Mouse (Mus musculus): ENCODE measurements around the gene Scarf1.
A peak's percentile ranks its signal among the peaks of the same experiment; 100 is the strongest.

Gene Scarf1

GRCm38 (mm10) chr11:75566276-75567196 lies 53.2 kb downstream of the Scarf1 start:
- DNase-seq, result no peak

- DNase-seq, result no peak
Measured at GRCm38 (mm10) chr11:75567346-75568114, 54.2 kb downstream of the Scarf1 start.

DNA sequence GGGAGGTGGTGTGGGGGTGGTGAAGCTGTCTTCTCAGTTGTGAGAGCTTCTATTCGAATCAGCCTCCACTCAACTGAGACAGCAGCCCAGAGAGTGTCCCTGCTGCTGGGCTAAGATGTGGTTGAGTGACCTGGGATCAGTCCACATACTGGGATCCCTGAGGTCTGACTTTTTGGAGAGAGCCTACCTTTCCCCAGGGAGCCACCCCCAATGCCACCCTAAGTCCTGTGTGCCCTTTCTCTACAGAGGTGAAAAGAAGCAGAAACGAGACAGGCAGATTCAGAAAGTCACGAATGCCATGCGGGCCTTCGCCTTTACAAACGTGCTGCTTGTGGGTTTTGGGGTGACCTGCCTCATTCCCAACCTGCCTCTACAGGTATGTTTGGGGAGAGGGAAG lies 54.8 kb downstream of the Scarf1 start:
- DNase-seq, result no peak

DNA sequence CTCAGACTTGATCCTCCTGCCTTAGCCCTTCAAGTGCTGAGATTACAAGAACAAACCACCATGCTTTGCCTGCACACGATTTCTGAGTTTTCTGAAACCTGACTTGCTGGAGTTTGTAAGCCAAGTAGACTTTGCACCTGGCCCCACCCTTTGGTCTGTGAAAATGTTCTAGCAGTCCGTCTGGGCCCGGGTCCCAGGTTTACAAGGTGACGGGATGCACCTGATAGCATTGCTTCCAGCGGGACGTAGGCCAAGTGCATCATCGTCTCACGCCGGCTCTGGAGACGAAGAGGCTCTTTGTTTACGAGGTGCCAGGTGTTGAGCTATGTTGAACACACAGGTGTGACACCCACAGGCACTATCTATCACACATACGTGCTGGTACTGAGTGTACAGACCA lies 55.6 kb downstream of the Scarf1 start:
- DNase-seq, result peak; percentile 81

DNA sequence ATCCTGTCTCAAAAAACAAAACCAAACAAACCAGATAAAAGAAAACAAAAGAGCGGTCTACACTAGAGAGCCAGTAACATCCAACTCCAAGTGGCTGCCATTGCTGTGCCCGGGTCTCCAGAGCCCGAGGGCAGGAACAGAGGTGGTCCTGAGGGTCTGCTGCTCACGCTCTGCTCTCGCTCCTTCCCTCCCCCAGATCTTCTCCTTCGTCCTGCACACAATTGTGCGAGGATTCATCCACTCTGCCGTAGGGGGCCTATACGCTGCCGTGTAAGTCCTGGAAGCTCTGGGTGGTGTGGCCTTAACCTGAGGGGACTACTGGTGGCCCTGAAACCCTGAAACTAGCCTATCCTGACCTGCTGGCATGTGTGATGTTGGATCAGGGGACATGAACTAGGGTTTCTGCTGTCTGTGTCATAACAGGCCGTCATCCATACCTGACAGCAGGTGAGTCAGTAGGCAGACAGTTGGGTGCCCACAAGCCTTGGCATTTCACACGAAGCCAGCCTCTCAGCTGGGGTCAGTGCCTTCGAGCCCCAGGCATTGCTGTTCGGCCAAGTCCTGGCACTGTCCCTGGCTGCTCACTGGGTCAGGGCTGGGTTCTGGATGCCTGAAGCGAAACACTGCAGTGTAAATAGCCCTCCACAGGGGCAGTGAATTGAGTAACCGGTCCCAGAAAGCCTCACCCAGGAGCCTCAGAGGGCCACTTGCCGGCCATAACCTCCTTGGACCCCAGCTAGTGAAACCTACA lies 57.2 kb downstream of the Scarf1 start:
- DNase-seq, result no peak

DNA sequence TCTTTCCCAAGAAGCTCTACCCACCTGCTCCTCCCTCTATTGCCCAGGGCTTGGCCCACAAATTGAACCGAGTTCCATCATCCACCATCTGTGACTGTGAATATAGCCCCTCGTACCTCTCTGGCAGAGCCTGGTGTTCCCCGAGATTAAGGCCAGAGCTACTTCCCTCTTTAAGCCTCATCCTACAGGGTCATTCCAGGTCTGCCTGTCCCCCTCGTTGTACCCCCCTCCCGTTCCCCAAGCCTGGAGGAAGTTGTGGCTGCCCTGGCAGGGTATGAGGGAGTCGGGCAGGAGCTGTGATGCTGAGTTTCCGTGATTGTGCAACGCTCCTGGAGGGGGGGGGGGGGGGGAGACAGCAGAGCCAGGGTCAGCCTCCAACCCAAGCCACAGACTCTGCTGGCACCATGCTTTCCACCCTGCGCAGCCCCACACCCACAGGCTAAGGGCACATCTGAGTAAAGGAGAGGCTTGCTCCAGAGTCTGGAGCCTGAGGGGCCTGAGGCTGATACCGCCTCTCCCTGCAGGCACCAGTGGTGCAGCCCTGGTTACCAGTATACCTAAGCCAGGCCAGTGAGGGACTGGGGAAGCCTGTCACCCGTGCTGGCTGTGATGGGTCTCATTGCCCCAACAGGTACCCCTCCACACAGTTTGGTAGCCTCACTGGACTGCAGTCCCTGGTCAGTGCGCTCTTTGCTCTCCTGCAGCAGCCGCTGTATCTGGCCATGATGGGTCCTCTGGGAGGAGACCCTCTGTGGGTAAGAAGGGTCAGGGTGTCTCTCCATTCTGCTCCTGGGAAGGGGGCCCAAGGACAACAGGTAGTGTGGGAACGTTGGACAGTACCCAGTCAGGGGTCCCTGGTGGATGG lies 58.0 kb downstream of the Scarf1 start:
- no peak for DNase-seq

- DNase-seq, result no peak
Measured at GRCm38 (mm10) chr11:75572301-75572791, 59.0 kb downstream of the Scarf1 start.

GRCm38 (mm10) chr11:75572854-75573650 lies 59.7 kb downstream of the Scarf1 start:
- DNase-seq, result peak; percentile 95

DNA sequence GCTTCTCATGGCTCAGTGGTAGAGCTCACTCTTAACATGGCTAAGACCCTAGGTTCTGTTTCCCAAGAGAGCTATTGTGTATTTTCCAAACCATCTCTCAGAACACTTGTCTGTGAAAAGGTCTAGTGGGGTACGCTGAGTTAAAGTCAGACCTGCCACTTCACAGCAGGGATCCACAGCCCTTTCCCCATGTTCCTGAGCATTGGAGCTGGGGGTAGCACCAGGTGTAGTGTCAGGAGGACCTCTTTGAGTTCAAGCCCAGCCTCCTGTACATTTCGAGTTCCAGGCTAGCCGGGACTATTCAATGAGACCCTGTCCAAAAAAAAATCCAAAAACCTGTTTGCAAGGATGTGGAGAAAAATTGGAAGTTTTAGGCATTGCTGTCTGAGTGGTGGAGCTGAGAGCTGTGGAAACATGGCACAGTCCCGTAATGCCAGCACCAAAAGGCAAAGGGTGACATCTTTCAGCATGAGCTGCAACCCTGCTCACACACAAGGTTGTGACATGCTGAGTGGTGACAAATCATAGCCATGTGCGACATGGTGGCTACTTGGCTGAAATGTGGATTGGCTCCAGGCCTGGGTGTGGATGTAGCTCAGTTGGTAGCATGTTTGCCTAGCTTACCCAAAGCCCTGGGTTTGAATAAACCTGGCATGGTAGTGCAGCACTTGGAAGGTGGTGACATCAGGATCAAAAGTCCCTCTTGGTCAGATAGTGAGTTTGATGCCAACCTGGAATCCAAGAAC lies 61.2 kb downstream of the Scarf1 start:
- no peak for DNase-seq

DNA sequence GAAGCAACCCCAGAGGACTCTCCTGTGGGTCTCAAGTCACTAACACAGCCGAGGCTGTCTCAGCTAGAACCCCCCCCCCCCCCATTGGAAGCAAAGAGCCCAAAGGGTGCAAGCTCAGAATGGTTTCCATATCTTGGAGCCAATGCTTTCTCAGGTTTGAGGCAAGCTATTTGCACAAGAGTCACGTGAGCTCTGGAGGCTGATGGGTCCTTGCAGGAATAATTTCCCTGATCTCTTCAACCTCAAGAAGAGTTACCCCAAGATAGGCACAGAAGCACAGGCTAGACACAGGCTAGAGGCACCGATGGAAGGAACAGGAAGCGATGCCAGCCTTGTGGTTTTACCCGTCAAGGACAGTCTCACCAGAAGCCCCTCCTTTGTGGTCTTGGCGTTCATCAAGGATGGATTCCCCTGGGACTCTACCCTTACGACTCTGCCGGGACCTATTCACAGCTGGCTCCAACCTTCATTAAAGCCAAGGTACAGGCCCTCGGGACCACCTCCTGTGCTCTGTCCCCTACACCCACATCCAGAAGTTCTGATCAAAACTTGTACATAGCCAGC lies 62.3 kb downstream of the Scarf1 start:
- DNase-seq, result no peak
